Mouse (Mus musculus): ENCODE results near the gene Snta1. TPM values are rescaled to one million over a fixed set of nuclear protein-coding genes. Genes with fewer than 3 reads are reported as not detected.

Snta1 gene
- polyA plus RNA-seq (2014; fragmentation: Nextera tagmentation; extraction: Ambion mirVana): 1.7 and 2.2 TPM in 2 replicates

GRCm38 (mm10) chr2:154407643-154408445 lies at the start of gene Snta1:
TSS of gene Snta1 (minus strand) at chr2:154408099.
- H3K9ac ChIP-seq (ENCODE audit: low read length): peak within 1 kb of the TSS; percentile 64
- H3K36me3 ChIP-seq (ENCODE audit: control insufficient read depth, insufficient read depth, low read length): no peaks in the 10 kb centered on the region
- peak within 1 kb of the TSS; percentile 67 for H3K4me3 ChIP-seq (ENCODE audit: low read depth, low read length)
- DNase-seq (ENCODE audit: low spot score) (peak; percentile 82), ATAC-seq (ENCODE audit: insufficient number of reproducible peaks, low FRiP score, low TSS enrichment, low read depth) (peak; percentile 78)
- peak within 1 kb of the TSS; percentile 79 for H3K4me2 ChIP-seq (ENCODE audit: low read depth, severe bottlenecking)
- H3K27ac ChIP-seq (replicated peaks; ENCODE audit: low read depth, low read length): no peak within 1 kb of the TSS
- H3K9me3 ChIP-seq (ENCODE audit: control insufficient read depth, low read length): no peaks in the 10 kb centered on the region
- H3K4me1 ChIP-seq (ENCODE audit: control insufficient read depth, insufficient read depth, low read length): peaks cover 4% of the 10 kb centered on the region; the same call in 1 of the 2 replicates
- H3K27me3 ChIP-seq (ENCODE audit: control insufficient read depth, insufficient read depth, low read length): peaks cover 9% of the 10 kb centered on the region
- 3% methylated on average over 68 of the region's 84 CpGs for WGBS

- no peak for ATAC-seq (ENCODE audit: insufficient number of reproducible peaks, low FRiP score, low TSS enrichment, low read depth)
These were observed 48.7 kb upstream of the Snta1 start for GRCm38 (mm10) chr2:154456621-154457020.

GRCm38 (mm10) chr2:154455776-154456175 lies 47.9 kb upstream of the Snta1 start:
- no peak overlapping the region for H3K4me3 ChIP-seq (ENCODE audit: low read depth, low read length)
- no peaks in the 10 kb centered on the region for H3K4me1 ChIP-seq (ENCODE audit: control insufficient read depth, insufficient read depth, low read length)
- H3K9me3 ChIP-seq (ENCODE audit: control insufficient read depth, low read length): no peaks in the 10 kb centered on the region
- ATAC-seq (ENCODE audit: insufficient number of reproducible peaks, low FRiP score, low TSS enrichment, low read depth) (no peak), DNase-seq (ENCODE audit: low spot score) (no peak)
- WGBS: 26% methylated on average over 5 of the region's 5 CpGs
- H3K9ac ChIP-seq (ENCODE audit: low read length): no peak overlapping the region
- no peak overlapping the region for H3K4me2 ChIP-seq (ENCODE audit: low read depth, severe bottlenecking)
- H3K27me3 ChIP-seq (ENCODE audit: control insufficient read depth, insufficient read depth, low read length): no peaks in the 10 kb centered on the region
- H3K27ac ChIP-seq (replicated peaks; ENCODE audit: low read depth, low read length): no peak overlapping the region
- no peaks in the 10 kb centered on the region for H3K36me3 ChIP-seq (ENCODE audit: control insufficient read depth, insufficient read depth, low read length)

More at GRCm38 (mm10) chr2:154456621-154457020, 48.7 kb upstream of the Snta1 start:
- no peaks in the 10 kb centered on the region for H3K9me3 ChIP-seq (ENCODE audit: control insufficient read depth, low read length)
- H3K9ac ChIP-seq (ENCODE audit: low read length): no peak overlapping the region
- H3K27ac ChIP-seq (replicated peaks; ENCODE audit: low read depth, low read length): no peak overlapping the region
- H3K4me3 ChIP-seq (ENCODE audit: low read depth, low read length): no peak overlapping the region
- H3K4me2 ChIP-seq (ENCODE audit: low read depth, severe bottlenecking): no peak overlapping the region
- no peaks in the 10 kb centered on the region for H3K36me3 ChIP-seq (ENCODE audit: control insufficient read depth, insufficient read depth, low read length)
- H3K27me3 ChIP-seq (ENCODE audit: control insufficient read depth, insufficient read depth, low read length): no peaks in the 10 kb centered on the region
- no peak for DNase-seq (ENCODE audit: low spot score)
- no peaks in the 10 kb centered on the region for H3K4me1 ChIP-seq (ENCODE audit: control insufficient read depth, insufficient read depth, low read length)

GRCm38 (mm10) chr2:154454605-154455004 lies 46.7 kb upstream of the Snta1 start:
- Histone ChIP-seq H3K4me1 (ENCODE audit: control insufficient read depth, insufficient read depth, low read length) (no peaks in the 10 kb centered on the region), H3K27me3 (ENCODE audit: control insufficient read depth, insufficient read depth, low read length) (no peaks in the 10 kb centered on the region), H3K9ac (ENCODE audit: low read length) (no peak overlapping the region), H3K4me2 (ENCODE audit: low read depth, severe bottlenecking) (no peak overlapping the region), H3K9me3 (ENCODE audit: control insufficient read depth, low read length) (no peaks in the 10 kb centered on the region), H3K4me3 (ENCODE audit: low read depth, low read length) (no peak overlapping the region), H3K27ac (replicated peaks; ENCODE audit: low read depth, low read length) (no peak overlapping the region), H3K36me3 (ENCODE audit: control insufficient read depth, insufficient read depth, low read length) (no peaks in the 10 kb centered on the region)
- 12% methylated on average over 3 of the region's 3 CpGs for WGBS
- ATAC-seq (ENCODE audit: insufficient number of reproducible peaks, low FRiP score, low TSS enrichment, low read depth) (peak; percentile 57; the same call in 1 of the 2 replicates), DNase-seq (ENCODE audit: low spot score) (peak; percentile 56)

- Histone ChIP-seq H3K4me3 (ENCODE audit: low read depth, low read length) (no peak overlapping the region), H3K27me3 (ENCODE audit: control insufficient read depth, insufficient read depth, low read length) (no peaks in the 10 kb centered on the region), H3K27ac (replicated peaks; ENCODE audit: low read depth, low read length) (no peak overlapping the region), H3K9ac (ENCODE audit: low read length) (no peak overlapping the region), H3K4me2 (ENCODE audit: low read depth, severe bottlenecking) (no peak overlapping the region), H3K9me3 (ENCODE audit: control insufficient read depth, low read length) (no peaks in the 10 kb centered on the region), H3K36me3 (ENCODE audit: control insufficient read depth, insufficient read depth, low read length) (no peaks in the 10 kb centered on the region), H3K4me1 (ENCODE audit: control insufficient read depth, insufficient read depth, low read length) (no peaks in the 10 kb centered on the region)
- DNase-seq (ENCODE audit: low spot score) (no peak), ATAC-seq (ENCODE audit: insufficient number of reproducible peaks, low FRiP score, low TSS enrichment, low read depth) (no peak)
- 60% methylated on average over 1 of the region's 1 CpGs for WGBS
These were observed 46.2 kb upstream of the Snta1 start for GRCm38 (mm10) chr2:154454099-154454498.

GRCm38 (mm10) chr2:154452951-154453350 lies 45.1 kb upstream of the Snta1 start:
- Histone ChIP-seq H3K27ac (replicated peaks; ENCODE audit: low read depth, low read length) (no peak overlapping the region), H3K9me3 (ENCODE audit: control insufficient read depth, low read length) (no peaks in the 10 kb centered on the region), H3K4me3 (ENCODE audit: low read depth, low read length) (no peak overlapping the region), H3K4me1 (ENCODE audit: control insufficient read depth, insufficient read depth, low read length) (no peaks in the 10 kb centered on the region), H3K4me2 (ENCODE audit: low read depth, severe bottlenecking) (no peak overlapping the region), H3K36me3 (ENCODE audit: control insufficient read depth, insufficient read depth, low read length) (no peaks in the 10 kb centered on the region), H3K27me3 (ENCODE audit: control insufficient read depth, insufficient read depth, low read length) (no peaks in the 10 kb centered on the region), H3K9ac (ENCODE audit: low read length) (no peak overlapping the region)
- WGBS: 85% methylated on average over 2 of the region's 2 CpGs
- DNase-seq (ENCODE audit: low spot score) (no peak), ATAC-seq (ENCODE audit: insufficient number of reproducible peaks, low FRiP score, low TSS enrichment, low read depth) (no peak)

GRCm38 (mm10) chr2:154448633-154449032 lies 40.7 kb upstream of the Snta1 start:
- DNase-seq (ENCODE audit: low spot score) (no peak), ATAC-seq (ENCODE audit: insufficient number of reproducible peaks, low FRiP score, low TSS enrichment, low read depth) (no peak)
- Histone ChIP-seq H3K27ac (replicated peaks; ENCODE audit: low read depth, low read length) (no peak overlapping the region), H3K36me3 (ENCODE audit: control insufficient read depth, insufficient read depth, low read length) (no peaks in the 10 kb centered on the region), H3K27me3 (ENCODE audit: control insufficient read depth, insufficient read depth, low read length) (no peaks in the 10 kb centered on the region), H3K9ac (ENCODE audit: low read length) (no peak overlapping the region), H3K4me2 (ENCODE audit: low read depth, severe bottlenecking) (no peak overlapping the region), H3K4me1 (ENCODE audit: control insufficient read depth, insufficient read depth, low read length) (no peaks in the 10 kb centered on the region), H3K4me3 (ENCODE audit: low read depth, low read length) (no peak overlapping the region), H3K9me3 (ENCODE audit: control insufficient read depth, low read length) (no peaks in the 10 kb centered on the region)

- no peaks in the 10 kb centered on the region for H3K27me3 ChIP-seq (ENCODE audit: control insufficient read depth, insufficient read depth, low read length)
- no peak overlapping the region for H3K27ac ChIP-seq (replicated peaks; ENCODE audit: low read depth, low read length)
- no peak overlapping the region for H3K4me2 ChIP-seq (ENCODE audit: low read depth, severe bottlenecking)
- H3K9me3 ChIP-seq (ENCODE audit: control insufficient read depth, low read length): no peaks in the 10 kb centered on the region
- DNase-seq (ENCODE audit: low spot score): no peak
- ATAC-seq (ENCODE audit: insufficient number of reproducible peaks, low FRiP score, low TSS enrichment, low read depth): no peak
- 0 out of 2 replicates have a peak, but pooled peaks cover 4% of the 10 kb centered on the region for H3K36me3 ChIP-seq (ENCODE audit: control insufficient read depth, insufficient read depth, low read length)
- no peaks in the 10 kb centered on the region for H3K4me1 ChIP-seq (ENCODE audit: control insufficient read depth, insufficient read depth, low read length)
- H3K9ac ChIP-seq (ENCODE audit: low read length): no peak overlapping the region
- no peak overlapping the region for H3K4me3 ChIP-seq (ENCODE audit: low read depth, low read length)
- 95% methylated on average over 8 of the region's 8 CpGs for WGBS
These were observed 39.9 kb upstream of the Snta1 start for GRCm38 (mm10) chr2:154447821-154448220.

Measured in limb, embryonic 11.5 days (tissue).